Mouse (Mus musculus) lung, adult 2 months (tissue): ENCODE results near the gene Ptpn18. TPM values are rescaled to one million over a fixed set of nuclear protein-coding genes. Genes with fewer than 3 reads are reported as not detected.

Source experiments
- DNase-seq: peaks from one replicate; pipeline ENCODE4 v3.0.0; 2022
- H3K4me1 ChIP-seq: fragments of 200-500 bp; 2 replicates; pipeline ENCODE4 v1.6.1; 2011; ENCODE audit warnings: low read length; ENCODE audit not compliant: control insufficient read depth, insufficient read depth
- H3K4me3 ChIP-seq: fragments of 200-500 bp; replicated peaks from 2 replicates; pipeline ENCODE3; 2011; ENCODE audit warnings: low read depth, mild to moderate bottlenecking, control low read depth, low read length; ENCODE audit errors: extremely low read depth
- CTCF ChIP-seq: fragments of 200-500 bp; IDR thresholded peaks from 2 replicates; pipeline ENCODE4 v1.5.1; 2011; ENCODE audit warnings: mild to moderate bottlenecking, low read length, control low read depth; ENCODE audit not compliant: insufficient read depth
- POLR2A ChIP-seq: fragments of 200-500 bp; IDR thresholded peaks from 2 replicates; pipeline ENCODE4 v1.6.1; 2011; ENCODE audit warnings: low read depth, mild to moderate bottlenecking, control low read depth, low read length, borderline replicate concordance; ENCODE audit errors: extremely low read depth
- WGBS: fragments of 180-500 bp; shearing (Covaris S2); methylation state at CpG from one replicate; pipeline ENCODE4 v1.1.7; 2018; 5-methylcytosine and 5-hydroxymethylcytosine counted together
- polyA plus RNA-seq: library from polyadenylated mRNA; depleted of rRNA; stranded (reverse); fragments of >200 nt; gene quantifications from 2 replicates; pipeline ENCODE4 v1.2.3, GENCODE M21; 2012

Gene Ptpn18
- polyA plus RNA-seq, 1 experiment, result 95.1 TPM

GRCm38 (mm10) chr1:34462766-34463165 is 3.2 kb downstream of the Ptpn18 start:
- no peaks in the 10 kb centered on the region for H3K4me1 ChIP-seq
- no peak for TF ChIP-seq POLR2A
- TF ChIP-seq CTCF, result peak; percentile 77
- H3K4me3 ChIP-seq, result no peak overlapping the region
- peak; percentile 54 for DNase-seq
- 28% methylated on average over 7 of the region's 7 CpGs for WGBS

- TF ChIP-seq CTCF (no peak), POLR2A (no peak)
- Histone ChIP-seq H3K4me3 (no peak overlapping the region), H3K4me1 (no peaks in the 10 kb centered on the region)
- DNase-seq, result no peak
- 70% methylated on average over 8 of the region's 8 CpGs for WGBS
Measured at GRCm38 (mm10) chr1:34464310-34464817, 4.8 kb downstream of the Ptpn18 start.

- no peak overlapping the region for H3K4me3 ChIP-seq
- TF ChIP-seq POLR2A (no peak), CTCF (no peak)
- DNase-seq, result no peak
- H3K4me1 ChIP-seq, result no peaks in the 10 kb centered on the region
- 48% methylated on average over 6 of the region's 6 CpGs for WGBS
Measured at GRCm38 (mm10) chr1:34465445-34465844, 5.9 kb downstream of the Ptpn18 start.

GRCm38 (mm10) chr1:34468051-34468450 is 8.5 kb downstream of the Ptpn18 start:
- TF ChIP-seq CTCF (no peak), POLR2A (no peak)
- no peak for DNase-seq
- WGBS, result 35% methylated on average over 3 of the region's 3 CpGs
- H3K4me3 ChIP-seq, result no peak overlapping the region
- H3K4me1 ChIP-seq, result no peaks in the 10 kb centered on the region

GRCm38 (mm10) chr1:34468500-34468899 is 8.9 kb downstream of the Ptpn18 start:
- Histone ChIP-seq H3K4me3 (no peak overlapping the region), H3K4me1 (no peaks in the 10 kb centered on the region)
- no peak for TF ChIP-seq POLR2A
- TF ChIP-seq CTCF, result no peak
- DNase-seq, result no peak
- 67% methylated on average over 4 of the region's 4 CpGs for WGBS

GRCm38 (mm10) chr1:34469801-34470200 is 10.2 kb downstream of the Ptpn18 start:
- no peak overlapping the region for H3K4me3 ChIP-seq
- no peak for DNase-seq
- 84% methylated on average over 5 of the region's 5 CpGs for WGBS
- H3K4me1 ChIP-seq, result no peaks in the 10 kb centered on the region
- TF ChIP-seq CTCF (no peak), POLR2A (no peak)

- Histone ChIP-seq H3K4me1 (no peaks in the 10 kb centered on the region), H3K4me3 (peak overlapping the region; percentile 62)
- TF ChIP-seq CTCF (no peak), POLR2A (peak; percentile 15; the same call in 1 of the 2 replicates)
- WGBS, result under 1% methylated on average over 42 of the region's 43 CpGs
- peak; percentile 45 for DNase-seq
Measured at GRCm38 (mm10) chr1:34472427-34473300, 13.1 kb downstream of the Ptpn18 start.

GRCm38 (mm10) chr1:34478891-34479655 is 19.5 kb downstream of the Ptpn18 start:
- WGBS, result 28% methylated on average over 11 of the region's 11 CpGs
- Histone ChIP-seq H3K4me1 (no peaks in the 10 kb centered on the region; the same call in 1 of the 2 replicates), H3K4me3 (no peak overlapping the region)
- DNase-seq, result no peak
- no peak for TF ChIP-seq CTCF
- TF ChIP-seq POLR2A, result no peak

GRCm38 (mm10) chr1:34480801-34481200 is 21.2 kb downstream of the Ptpn18 start:
- DNase-seq, result no peak
- no peak overlapping the region for H3K4me3 ChIP-seq
- H3K4me1 ChIP-seq, result no peaks in the 10 kb centered on the region; the same call in 1 of the 2 replicates
- TF ChIP-seq POLR2A (no peak), CTCF (no peak)
- 29% methylated on average over 5 of the region's 5 CpGs for WGBS
